Mouse (Mus musculus): ENCODE data around the gene Rbm42.
A peak's percentile ranks its signal among the peaks of the same experiment; 100 is the strongest.

Gene Rbm42

GRCm38 (mm10) chr7:30618658-30619057, 31.5 kb downstream of the Rbm42 start:
- DNase-seq (ENCODE audit: low spot score in 2 of 2) = no peak

DNA sequence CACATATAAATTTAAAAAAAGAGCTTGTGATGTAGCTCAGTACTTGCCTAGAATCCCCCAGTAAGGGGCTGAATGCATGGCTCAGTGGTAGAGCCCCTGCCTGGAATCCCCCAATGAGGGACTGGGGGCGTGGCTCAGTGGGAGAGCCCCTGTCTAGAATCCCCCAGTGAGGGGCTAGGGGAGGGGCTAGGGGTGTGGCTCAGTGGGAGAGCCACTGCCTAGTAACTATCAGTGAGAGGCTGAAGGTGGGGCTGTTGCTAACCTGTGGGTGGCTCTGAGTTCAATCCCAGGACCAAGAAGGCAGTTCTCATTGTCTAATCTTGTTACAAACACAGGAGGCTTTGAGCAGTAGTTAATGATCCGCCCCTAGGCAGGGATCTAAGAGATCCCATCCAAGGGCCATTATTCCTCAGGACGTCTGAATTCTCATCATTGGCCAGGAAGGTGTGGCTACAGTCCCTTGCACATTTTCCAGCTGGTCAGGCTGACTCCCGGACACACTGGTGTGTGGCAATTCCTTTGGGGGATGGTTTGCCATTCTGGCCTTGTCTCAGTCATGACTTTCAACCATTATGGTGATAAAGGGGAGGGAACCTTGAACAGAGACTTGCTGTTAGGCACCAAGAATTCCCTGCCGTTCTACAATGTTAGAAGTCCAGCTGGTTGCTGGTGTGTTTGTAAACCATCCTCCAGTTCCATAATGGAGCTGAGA, 34.9 kb downstream of the Rbm42 start:
- no peak for DNase-seq (ENCODE audit: low spot score in 2 of 2)

DNA sequence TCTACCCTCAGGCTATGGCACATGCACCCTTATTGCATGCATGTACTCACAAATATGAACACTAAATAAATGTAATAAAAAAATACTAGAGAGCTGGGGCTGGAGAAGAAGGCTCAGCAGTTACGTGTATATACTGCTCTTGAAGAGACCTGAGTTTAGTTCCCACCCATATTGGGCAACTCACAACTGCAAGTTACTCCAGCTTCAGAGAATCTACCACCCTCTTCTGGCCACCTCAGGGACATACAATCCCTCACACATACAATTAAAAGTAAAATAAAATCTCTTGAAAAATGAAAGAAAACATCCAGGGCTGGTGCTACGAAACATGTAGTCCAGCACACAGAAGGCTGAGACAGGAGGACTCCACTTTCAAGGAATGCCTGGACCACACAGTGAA, 35.7 kb downstream of the Rbm42 start:
- DNase-seq (ENCODE audit: low spot score in 2 of 2) = no peak

DNA sequence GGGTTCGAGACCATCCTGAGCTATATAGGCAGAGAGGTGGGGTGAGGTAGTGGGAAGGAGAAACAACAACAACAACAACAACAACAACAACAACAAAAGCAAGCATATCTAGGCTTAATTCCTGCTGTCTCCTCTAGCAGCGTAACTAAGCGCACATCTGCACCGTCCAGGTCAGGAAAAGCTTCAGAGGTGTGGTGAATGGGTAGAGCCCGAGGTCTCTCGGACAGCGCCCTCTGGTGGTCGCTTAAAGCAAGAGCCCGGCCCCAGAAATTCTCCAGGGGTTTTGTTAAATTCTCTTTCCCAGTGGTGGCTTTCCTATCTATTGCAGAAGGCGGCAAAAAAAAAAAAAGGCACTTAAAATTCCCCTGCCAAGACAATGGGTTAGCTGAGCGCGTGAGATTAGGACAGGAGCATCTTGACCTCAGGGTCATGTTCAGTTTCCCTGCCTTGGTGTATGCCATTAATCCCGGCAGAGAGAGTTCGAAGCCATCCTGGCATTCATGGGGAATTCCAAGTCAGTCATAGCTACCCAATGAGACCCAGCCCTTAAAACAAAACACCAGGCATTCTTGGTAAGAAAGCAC, 36.5 kb downstream of the Rbm42 start:
- DNase-seq (ENCODE audit: low spot score in 2 of 2) = no peak

GRCm38 (mm10) chr7:30612654-30613402, 37.3 kb downstream of the Rbm42 start, which contains the start of gene Upk1a:
Upk1a (minus strand) TSS chr7:30612847.
- no peak for DNase-seq (ENCODE audit: low spot score in 2 of 2)

- no peak for DNase-seq (ENCODE audit: low spot score in 2 of 2)
Observed at GRCm38 (mm10) chr7:30610043-30610442, 40.1 kb downstream of the Rbm42 start.

DNA sequence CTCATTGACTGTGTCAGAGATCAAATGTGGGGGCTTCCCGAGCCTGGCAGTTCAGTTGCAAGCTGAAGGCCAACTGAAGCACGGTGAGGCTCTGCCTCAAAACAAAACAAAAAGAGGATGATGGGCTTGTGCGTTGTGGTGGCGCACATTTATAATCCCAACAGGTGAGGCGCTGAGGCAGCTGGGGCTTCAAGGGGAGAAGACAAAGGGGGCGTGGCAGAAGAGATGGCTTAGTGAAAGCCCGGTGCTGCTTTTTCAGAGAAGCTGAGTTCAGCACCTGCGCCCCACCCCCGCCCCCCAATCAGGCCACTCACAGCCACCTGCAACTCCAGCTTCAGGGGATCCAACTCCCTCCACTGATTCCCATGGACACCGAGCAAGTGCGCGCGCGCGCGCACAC, 41.6 kb downstream of the Rbm42 start:
- no peak for DNase-seq (ENCODE audit: low spot score in 2 of 2)

- DNase-seq (ENCODE audit: low spot score in 2 of 2) = no peak
Observed at GRCm38 (mm10) chr7:30607706-30608309, 42.3 kb downstream of the Rbm42 start.

DNA sequence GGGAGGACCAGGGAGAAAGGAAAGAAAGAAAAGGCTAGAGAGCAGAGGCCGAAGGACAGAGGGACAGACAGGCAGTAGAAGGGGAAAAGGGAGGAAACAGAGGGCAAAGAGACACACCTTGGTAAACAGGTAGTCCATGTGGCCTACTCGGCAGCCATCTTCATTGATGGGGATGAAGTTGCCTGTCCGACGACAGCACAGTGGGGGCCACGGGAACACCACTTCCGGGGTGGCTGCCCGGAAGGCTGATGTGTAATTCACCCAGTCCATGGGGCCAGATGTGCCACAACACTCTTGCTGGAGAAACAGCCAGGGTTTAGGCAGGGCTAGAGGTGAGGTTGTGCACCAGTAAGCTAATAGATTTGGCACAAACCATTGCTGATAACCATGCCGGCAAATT, 45.2 kb downstream of the Rbm42 start:
- DNase-seq (ENCODE audit: low spot score in 2 of 2) = no peak

DNA sequence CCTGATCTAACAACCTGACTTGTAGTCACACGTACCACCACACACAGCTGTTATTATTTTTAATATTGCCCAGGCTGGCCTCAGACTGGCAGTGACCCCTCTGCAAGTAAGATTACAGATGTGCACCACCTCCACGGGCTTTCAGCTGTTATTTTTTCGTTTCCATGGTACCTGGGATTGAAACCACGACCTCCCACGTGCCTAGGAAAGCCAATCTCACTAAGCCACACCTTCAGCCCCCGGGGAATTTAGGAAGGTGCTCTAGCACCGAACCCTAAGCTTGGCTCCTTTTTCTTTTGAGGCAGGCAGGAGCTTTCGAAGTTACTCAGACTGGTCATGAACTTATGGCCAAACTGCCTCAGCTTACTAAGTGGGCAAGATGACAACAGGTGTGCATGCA, 45.7 kb downstream of the Rbm42 start:
- DNase-seq (ENCODE audit: low spot score in 2 of 2) = no peak

- no peak for DNase-seq (ENCODE audit: low spot score in 2 of 2)
Observed at GRCm38 (mm10) chr7:30602583-30602982, 47.5 kb downstream of the Rbm42 start.

GRCm38 (mm10) chr7:30600651-30601050, 49.5 kb downstream of the Rbm42 start:
- DNase-seq (ENCODE audit: low spot score in 2 of 2) = no peak

DNA sequence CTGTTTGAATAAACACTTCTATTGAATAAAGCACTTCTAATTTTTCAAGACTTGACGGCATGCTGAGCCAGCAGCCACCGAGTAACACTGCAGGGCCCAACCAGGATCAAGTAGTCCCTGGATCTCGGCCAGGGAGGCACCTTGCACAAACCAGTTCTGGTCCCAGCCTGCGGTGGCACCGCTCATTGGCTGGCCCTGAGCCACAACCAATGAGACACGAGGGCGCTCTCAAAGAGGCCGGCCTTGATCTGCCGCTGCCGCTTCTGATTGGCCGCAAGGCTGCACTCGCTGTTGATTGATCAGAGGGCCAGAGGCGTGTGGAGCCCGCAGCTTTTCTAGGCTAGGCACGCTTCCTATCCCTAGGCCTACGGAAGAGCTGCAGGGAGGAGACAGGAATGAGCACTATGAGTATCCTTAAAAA, 50.2 kb downstream of the Rbm42 start:
- peak; percentile 86 to 92 for DNase-seq (ENCODE audit: low spot score in 2 of 2)

- DNase-seq (ENCODE audit: low spot score in 2 of 2) = no peak
Observed at GRCm38 (mm10) chr7:30598786-30599185, 51.3 kb downstream of the Rbm42 start, which contains the start of gene Zbtb32. Zbtb32 (minus strand) TSS chr7:30598909.

DNA sequence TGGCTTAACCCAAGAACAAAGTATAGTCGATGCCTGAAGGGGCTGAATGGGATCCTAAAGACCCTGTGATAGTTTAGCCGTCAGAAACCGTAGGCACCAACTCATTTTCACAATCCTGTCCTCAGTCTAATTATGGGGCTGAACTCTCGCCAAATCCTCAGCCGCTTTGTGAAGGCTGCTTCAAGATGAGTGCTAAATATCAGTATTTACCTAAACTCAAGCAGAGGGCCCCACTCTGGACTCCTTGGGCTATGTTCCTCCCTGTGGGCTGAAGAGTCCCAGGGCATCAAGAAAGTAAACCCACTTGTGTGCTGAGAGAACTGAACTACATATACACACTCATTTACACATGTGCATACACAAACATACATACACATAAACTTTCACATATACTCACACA, 53.3 kb downstream of the Rbm42 start:
- DNase-seq (ENCODE audit: low spot score in 2 of 2) = no peak

- no peak for DNase-seq (ENCODE audit: low spot score in 2 of 2)
Observed at GRCm38 (mm10) chr7:30596093-30596492, 54.0 kb downstream of the Rbm42 start.

- no peak for DNase-seq (ENCODE audit: low spot score in 2 of 2)
Observed at GRCm38 (mm10) chr7:30594510-30595024, 55.5 kb downstream of the Rbm42 start.

- no peak for DNase-seq (ENCODE audit: low spot score in 2 of 2)
Observed at GRCm38 (mm10) chr7:30593579-30594509, 56.3 kb downstream of the Rbm42 start.

GRCm38 (mm10) chr7:30592772-30593423, 57.2 kb downstream of the Rbm42 start:
- DNase-seq (ENCODE audit: low spot score in 2 of 2) = no peak

DNA sequence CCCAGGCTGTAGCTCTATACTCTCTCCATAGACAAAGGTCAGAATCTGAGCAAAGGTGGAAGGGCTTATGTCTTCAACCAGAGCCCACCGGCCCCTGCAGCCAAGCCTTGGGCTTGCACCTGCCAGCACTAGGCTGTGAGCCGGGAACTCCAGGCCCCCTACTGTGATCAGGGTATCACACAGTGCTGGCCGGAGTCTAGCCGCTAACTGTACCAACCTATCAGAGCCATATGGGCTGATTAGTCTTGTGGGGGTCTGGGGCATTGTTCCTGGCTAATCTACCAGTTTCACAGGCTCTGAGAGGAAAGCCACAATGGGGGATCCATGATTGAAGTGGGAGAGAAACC, 58.5 kb downstream of the Rbm42 start:
- no peak for DNase-seq (ENCODE audit: low spot score in 2 of 2)

Data from right cerebral cortex, postnatal 36 days (tissue).